Mouse (Mus musculus): ENCODE data around the gene Gm49345. TPM values are rescaled to one million over a fixed set of nuclear protein-coding genes. Genes with fewer than 3 reads are reported as not detected.
A peak's percentile ranks its signal among the peaks of the same experiment; 100 is the strongest.

The Gm49345 gene
- polyA plus RNA-seq, 2 experiments = not detected

DNA sequence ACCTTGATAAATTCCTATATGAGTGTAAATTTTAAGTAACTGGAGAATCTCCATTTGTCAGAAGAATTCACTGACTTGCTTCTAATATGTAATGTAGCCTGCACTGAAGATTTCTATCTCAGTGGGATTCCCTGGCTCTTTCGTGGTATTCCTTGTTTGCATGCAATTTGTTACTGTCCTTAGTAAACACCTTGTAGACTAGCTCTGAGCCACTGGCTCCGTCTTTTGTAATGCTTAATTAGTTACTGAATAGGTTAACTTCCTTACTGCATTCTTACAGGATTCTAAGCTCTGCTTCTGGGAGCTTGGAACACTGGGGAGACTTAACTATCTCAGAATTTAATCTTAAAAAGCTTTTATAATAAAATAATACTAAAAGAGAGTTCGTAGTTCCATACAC is 14.9 kb upstream of the Gm49345 start:
- DNase-seq (ENCODE audit: low spot score) (no peak), ATAC-seq (ENCODE audit: low FRiP score, low read depth) (no peak)
- Histone ChIP-seq H3K4me3 (replicated peaks; ENCODE audit: low read length) (no peak overlapping the region), H3K27me3 (ENCODE audit: control insufficient read depth, insufficient read depth, low read length) (no peaks in the 10 kb centered on the region), H3K4me1 (ENCODE audit: control insufficient read depth, insufficient read depth, low read length) (no peaks in the 10 kb centered on the region), H3K27ac (replicated peaks; ENCODE audit: low read depth, low read length) (no peak overlapping the region), H3K9me3 (ENCODE audit: control insufficient read depth, low read length) (no peaks in the 10 kb centered on the region), H3K36me3 (ENCODE audit: control insufficient read depth, insufficient read depth, low read length) (no peaks in the 10 kb centered on the region), H3K4me2 (replicated peaks; ENCODE audit: low read depth, low read length, severe bottlenecking) (no peak overlapping the region), H3K9ac (ENCODE audit: low read depth, low read length, severe bottlenecking) (no peak overlapping the region)
- no peak for TF ChIP-seq POLR2A (IDR thresholded peaks at IDR 0.05; ENCODE audit: borderline replicate concordance, extremely low read depth, insufficient read depth, insufficient read length)
- 55% methylated on average over 3 of the region's 3 CpGs for WGBS

GRCm38 (mm10) chr13:67610108-67610507 is 27.5 kb downstream of the Gm49345 start:
- Histone ChIP-seq H3K27ac (replicated peaks; ENCODE audit: low read depth, low read length) (no peak overlapping the region), H3K4me2 (replicated peaks; ENCODE audit: low read depth, low read length, severe bottlenecking) (no peak overlapping the region), H3K4me3 (replicated peaks; ENCODE audit: low read length) (no peak overlapping the region), H3K9ac (ENCODE audit: low read depth, low read length, severe bottlenecking) (no peak overlapping the region), H3K9me3 (ENCODE audit: control insufficient read depth, low read length) (no peaks in the 10 kb centered on the region), H3K36me3 (ENCODE audit: control insufficient read depth, insufficient read depth, low read length) (no peaks in the 10 kb centered on the region), H3K4me1 (ENCODE audit: control insufficient read depth, insufficient read depth, low read length) (no peaks in the 10 kb centered on the region), H3K27me3 (ENCODE audit: control insufficient read depth, insufficient read depth, low read length) (no peaks in the 10 kb centered on the region)
- ATAC-seq (ENCODE audit: low FRiP score, low read depth) (no peak), DNase-seq (ENCODE audit: low spot score) (no peak)
- 90% methylated on average over 4 of the region's 4 CpGs for WGBS
- TF ChIP-seq POLR2A (IDR thresholded peaks at IDR 0.05; ENCODE audit: borderline replicate concordance, extremely low read depth, insufficient read depth, insufficient read length) = no peak

DNA sequence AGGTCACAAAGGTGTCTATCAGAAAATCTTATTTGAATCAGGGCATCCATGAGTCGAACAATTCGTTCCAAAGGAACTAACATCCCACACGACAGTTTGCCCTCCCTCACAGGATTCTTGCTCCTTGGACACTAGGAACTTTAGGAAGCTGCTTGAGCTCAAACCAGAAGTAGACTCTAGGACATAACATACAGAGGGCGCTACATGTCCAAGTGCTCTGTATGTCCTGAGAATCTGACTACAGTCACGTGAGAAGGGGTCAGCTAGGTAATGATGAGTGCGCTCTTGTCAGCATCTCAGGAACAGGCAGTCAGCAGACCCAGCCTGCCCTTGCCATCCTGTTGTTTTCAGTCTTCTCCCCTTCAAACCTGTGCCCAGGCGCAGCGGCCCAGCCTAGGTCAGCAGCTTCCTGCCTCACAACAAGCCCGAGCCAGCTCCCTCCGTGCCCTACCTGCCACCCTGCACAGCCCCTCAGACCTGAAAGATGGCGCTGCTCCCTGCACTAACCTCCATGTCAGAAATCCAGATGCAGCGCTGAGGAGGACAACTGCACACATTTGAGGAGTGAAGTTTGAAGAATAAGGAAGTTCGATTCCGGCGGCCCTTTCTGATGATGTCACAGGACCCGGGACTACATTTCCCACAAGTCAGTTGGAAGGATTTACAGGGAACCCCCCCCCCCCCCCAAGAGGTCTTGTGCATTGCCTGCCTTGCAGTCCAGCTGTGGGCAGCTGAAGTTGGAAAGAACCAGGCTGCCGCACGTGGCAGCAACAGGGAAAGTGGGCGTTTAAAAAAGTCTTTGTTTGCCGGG is 28.3 kb downstream of the Gm49345 start, which contains the start of gene Zfp729b:
Gene Zfp729b (minus strand): TSS at position 642 of the 811 bp plus-strand sequence.
- H3K4me2 ChIP-seq (replicated peaks; ENCODE audit: low read depth, low read length, severe bottlenecking) = peak within 1 kb of the TSS; percentile 60
- TF ChIP-seq POLR2A (IDR thresholded peaks at IDR 0.05; ENCODE audit: borderline replicate concordance, extremely low read depth, insufficient read depth, insufficient read length) = no peak
- H3K27me3 ChIP-seq (ENCODE audit: control insufficient read depth, insufficient read depth, low read length) = no peaks in the 10 kb centered on the region
- H3K27ac ChIP-seq (replicated peaks; ENCODE audit: low read depth, low read length) = peak within 1 kb of the TSS; percentile 65
- DNase-seq (ENCODE audit: low spot score) (peak; percentile 89), ATAC-seq (ENCODE audit: low FRiP score, low read depth) (peak; percentile 95)
- peak within 1 kb of the TSS; percentile 66 for H3K9ac ChIP-seq (ENCODE audit: low read depth, low read length, severe bottlenecking)
- H3K4me1 ChIP-seq (ENCODE audit: control insufficient read depth, insufficient read depth, low read length) = no peaks in the 10 kb centered on the region
- H3K4me3 ChIP-seq (replicated peaks; ENCODE audit: low read length) = peak within 1 kb of the TSS; percentile 70
- H3K9me3 ChIP-seq (ENCODE audit: control insufficient read depth, low read length) = no peaks in the 10 kb centered on the region
- no peaks in the 10 kb centered on the region for H3K36me3 ChIP-seq (ENCODE audit: control insufficient read depth, insufficient read depth, low read length)
- 4% methylated on average over 20 of the region's 20 CpGs for WGBS

DNA sequence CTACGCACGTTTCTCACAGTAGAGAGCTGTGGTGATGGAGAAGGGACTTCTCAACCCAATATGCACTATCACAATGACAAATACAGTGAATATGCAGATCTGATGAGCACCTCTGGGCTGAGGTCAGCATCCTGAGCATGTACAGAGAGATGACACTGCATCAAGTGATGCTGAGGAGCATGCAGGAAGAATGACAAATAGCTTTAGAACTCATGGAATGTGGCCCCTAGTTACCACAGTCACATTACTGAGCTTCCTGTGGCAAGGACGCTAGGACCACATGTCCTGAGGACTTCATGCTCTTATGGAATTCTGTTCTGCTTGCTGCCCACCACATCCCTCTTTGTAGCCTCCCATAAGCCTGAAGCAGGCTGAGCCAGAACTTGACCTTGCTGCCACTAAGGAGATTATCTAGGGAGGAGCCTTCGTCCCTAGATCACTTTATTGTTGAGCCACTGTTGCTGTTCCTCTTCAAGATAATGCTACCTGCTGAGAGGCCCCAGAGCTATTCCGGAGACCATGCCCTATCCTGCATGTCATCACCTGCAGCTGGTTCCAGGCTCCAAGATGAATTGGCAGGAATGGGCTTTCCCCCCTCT is 64.9 kb downstream of the Gm49345 start:
- 69% methylated on average over 5 of the region's 5 CpGs for WGBS
- no peak overlapping the region for H3K4me2 ChIP-seq (replicated peaks; ENCODE audit: low read depth, low read length, severe bottlenecking)
- no peak for ATAC-seq (ENCODE audit: low FRiP score, low read depth)
- H3K27ac ChIP-seq (replicated peaks; ENCODE audit: low read depth, low read length) = no peak overlapping the region
- H3K9me3 ChIP-seq (ENCODE audit: control insufficient read depth, low read length) = no peaks in the 10 kb centered on the region
- H3K27me3 ChIP-seq (ENCODE audit: control insufficient read depth, insufficient read depth, low read length) = no peaks in the 10 kb centered on the region
- no peak for TF ChIP-seq POLR2A (IDR thresholded peaks at IDR 0.05; ENCODE audit: borderline replicate concordance, extremely low read depth, insufficient read depth, insufficient read length)
- H3K9ac ChIP-seq (ENCODE audit: low read depth, low read length, severe bottlenecking) = no peak overlapping the region
- DNase-seq (ENCODE audit: low spot score) = no peak
- no peak overlapping the region for H3K4me3 ChIP-seq (replicated peaks; ENCODE audit: low read length)
- no peaks in the 10 kb centered on the region for H3K36me3 ChIP-seq (ENCODE audit: control insufficient read depth, insufficient read depth, low read length)
- no peaks in the 10 kb centered on the region for H3K4me1 ChIP-seq (ENCODE audit: control insufficient read depth, insufficient read depth, low read length)

- no peak for TF ChIP-seq POLR2A (IDR thresholded peaks at IDR 0.05; ENCODE audit: borderline replicate concordance, extremely low read depth, insufficient read depth, insufficient read length)
- peak within 1 kb of the TSS; percentile 85 for H3K9ac ChIP-seq (ENCODE audit: low read depth, low read length, severe bottlenecking)
- peak within 1 kb of the TSS; percentile 79 for H3K27ac ChIP-seq (replicated peaks; ENCODE audit: low read depth, low read length)
- peak within 1 kb of the TSS; percentile 82 for H3K4me3 ChIP-seq (replicated peaks; ENCODE audit: low read length)
- peaks cover 11% of the 10 kb centered on the region for H3K4me1 ChIP-seq (ENCODE audit: control insufficient read depth, insufficient read depth, low read length)
- no peaks in the 10 kb centered on the region for H3K36me3 ChIP-seq (ENCODE audit: control insufficient read depth, insufficient read depth, low read length)
- DNase-seq (ENCODE audit: low spot score) (no peak), ATAC-seq (ENCODE audit: low FRiP score, low read depth) (no peak)
- no peaks in the 10 kb centered on the region for H3K9me3 ChIP-seq (ENCODE audit: control insufficient read depth, low read length)
- peak within 1 kb of the TSS; percentile 56 for H3K4me2 ChIP-seq (replicated peaks; ENCODE audit: low read depth, low read length, severe bottlenecking)
- WGBS = 76% methylated on average over 4 of the region's 4 CpGs
- H3K27me3 ChIP-seq (ENCODE audit: control insufficient read depth, insufficient read depth, low read length) = no peaks in the 10 kb centered on the region
Measured at GRCm38 (mm10) chr13:67553730-67554129, 83.8 kb downstream of the Gm49345 start, which contains the start of gene Zfp748. Gene Zfp748, minus strand, starts transcription at chr13:67553830.

All from limb, embryonic 14.5 days (tissue).